Mouse (Mus musculus): Measurements from ENCODE around the gene Rpsa. TPM values are rescaled to one million over a fixed set of nuclear protein-coding genes. Genes with fewer than 3 reads are reported as not detected.

The Rpsa gene
- 1,276 and 1,383 TPM in 2 replicates for polyA plus RNA-seq (2012; rRNA removed)

DNA sequence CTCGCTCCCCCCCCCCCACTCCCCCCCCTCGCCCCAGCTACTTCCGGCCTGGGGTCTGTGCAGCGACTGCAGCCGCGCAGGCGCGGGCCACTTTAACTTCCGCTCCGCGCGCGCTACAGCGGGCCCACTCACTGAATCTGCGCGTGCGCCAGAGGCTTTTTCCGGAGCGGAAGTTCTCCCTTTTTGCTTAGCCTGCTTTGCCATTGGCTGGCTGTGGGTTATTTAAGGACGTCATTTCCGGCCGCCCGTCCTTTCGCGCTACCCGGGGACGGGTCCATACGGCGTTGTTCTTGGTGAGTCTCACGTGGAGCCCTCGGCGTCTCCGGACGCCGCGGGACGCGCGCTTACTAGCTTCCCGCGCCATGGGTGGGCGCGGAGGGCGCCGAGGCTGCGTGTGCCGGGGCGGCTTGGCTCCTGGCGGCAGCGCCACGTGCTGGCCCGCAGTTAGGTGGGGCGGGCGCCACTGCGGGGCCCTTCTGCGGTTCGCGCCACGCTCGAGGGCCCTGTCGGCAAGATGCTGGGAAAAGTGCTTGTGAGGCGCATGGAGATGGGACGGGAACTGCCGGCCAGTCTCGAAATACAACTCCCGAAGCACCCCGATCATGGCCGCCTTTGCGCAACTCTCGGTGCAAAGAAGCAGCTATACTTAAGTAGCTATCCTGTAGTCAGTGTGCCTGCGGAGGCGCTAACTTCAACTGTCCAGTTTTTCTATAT is at the start of gene Rpsa:
Gene Rpsa (plus strand): TSS at position 152 of the 714 bp plus-strand sequence.

DNA sequence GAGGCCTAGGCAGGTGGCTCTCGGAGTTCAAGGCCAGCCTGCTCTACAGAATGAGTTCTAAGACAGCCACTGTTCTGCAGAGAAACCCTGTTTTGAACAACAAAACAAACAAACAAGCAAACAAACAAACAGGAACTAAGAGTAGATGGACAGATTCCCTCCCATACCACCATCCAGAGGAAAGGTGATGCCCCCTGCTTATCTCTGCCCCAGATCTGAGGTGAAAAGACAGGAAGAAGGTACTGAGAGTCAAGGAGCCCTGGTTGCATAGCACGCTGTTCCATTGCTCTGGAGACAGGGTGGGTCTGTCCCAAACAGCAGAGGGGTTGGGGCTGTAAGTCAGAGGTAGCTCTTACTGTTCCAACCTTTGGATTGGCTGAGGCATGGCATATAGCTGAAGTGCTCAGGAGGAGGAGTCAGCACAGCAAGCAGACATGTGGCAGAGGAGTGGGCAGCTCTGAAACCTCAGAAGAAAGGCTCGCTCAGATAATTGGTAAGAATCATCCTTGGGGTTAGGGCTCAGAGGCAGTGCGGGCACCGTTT is 35.7 kb upstream of the Rpsa start, which contains the start of gene Ccr8:
Gene Ccr8 (plus strand): TSS at position 419 of the 543 bp plus-strand sequence.

GRCm38 (mm10) chr9:120110211-120111018 is 17.1 kb upstream of the Rpsa start, which contains the start of gene Slc25a38:
Gene Slc25a38, plus strand, starts transcription at chr9:120110374.

DNA sequence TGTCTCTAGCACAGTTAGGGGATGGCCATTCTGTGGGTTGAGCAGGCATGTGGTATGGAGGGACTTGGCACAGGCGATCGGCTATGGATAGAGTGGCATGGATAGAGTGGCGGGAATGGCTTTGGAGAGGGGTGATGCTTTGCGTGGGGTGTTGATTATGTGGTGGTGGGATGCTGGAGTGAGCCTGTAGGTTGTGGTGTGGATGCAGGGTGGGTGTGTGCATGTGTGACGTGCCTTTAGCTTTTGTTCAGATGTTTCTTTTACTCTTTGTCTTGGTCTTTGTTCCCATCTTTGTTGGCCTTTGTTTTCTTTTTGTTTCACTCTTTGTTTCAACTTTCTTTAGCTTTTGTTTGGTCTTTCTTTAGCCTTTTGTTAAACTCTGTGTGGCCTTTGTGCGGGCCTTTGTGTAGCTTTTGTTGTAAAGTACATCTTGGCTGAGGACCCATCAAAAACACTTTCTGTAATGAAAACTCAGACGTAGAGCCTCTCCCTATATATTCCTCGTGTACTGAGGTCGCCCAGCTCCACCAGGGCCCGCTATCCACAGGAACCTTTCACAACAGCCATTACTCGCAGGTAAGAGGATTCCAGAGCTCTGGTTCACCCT is 21.8 kb downstream of the Rpsa start, which contains the start of gene Mobp:
Gene Mobp (plus strand): TSS at position 486 of the 607 bp plus-strand sequence.

Other genes with a start within 250 kb of the Rpsa start
- gene Wdr48, start 232.8 kb upstream of the Rpsa start, polyA plus RNA-seq (2012; rRNA removed), result 13.9 and 15.6 TPM in 2 replicates
- 6.6 and 8.4 TPM in 2 replicates for gene Gorasp1, start 190.1 kb upstream of the Rpsa start, polyA plus RNA-seq (2012; rRNA removed)
- gene Ttc21a, start 190.1 kb upstream of the Rpsa start, polyA plus RNA-seq (2012; rRNA removed), result 0.24 and 0.37 TPM in 2 replicates
- gene Csrnp1, start 143.0 kb upstream of the Rpsa start, polyA plus RNA-seq (2012; rRNA removed), result 10.8 and 14.8 TPM in 2 replicates
- 0.02 TPM in 2 replicates for gene Xirp1, start 104.1 kb upstream of the Rpsa start, polyA plus RNA-seq (2012; rRNA removed)
- gene Cx3cr1, start 57.8 kb upstream of the Rpsa start, polyA plus RNA-seq (2012; rRNA removed), result 1.3 and 2.2 TPM in 2 replicates
- gene Ccr8, start 35.6 kb upstream of the Rpsa start, polyA plus RNA-seq (2012; rRNA removed), result not detected in 2 replicates
- 49.3 and 56.4 TPM in 2 replicates for gene Slc25a38, start 17.3 kb upstream of the Rpsa start, polyA plus RNA-seq (2012; rRNA removed)
- gene Mobp, start 22.0 kb downstream of the Rpsa start, polyA plus RNA-seq (2012; rRNA removed), result not detected in 2 replicates
- 0.04 and 0.10 TPM in 2 replicates for gene Myrip, start 173.8 kb downstream of the Rpsa start, polyA plus RNA-seq (2012; rRNA removed)

Data from liver, embryonic 18 days (tissue).